Mouse (Mus musculus) layer of hippocampus, adult 18-20 months (tissue): ENCODE measurements around the gene Ednrb. TPM values are rescaled to one million over a fixed set of nuclear protein-coding genes. Genes with fewer than 3 reads are reported as not detected.

Experiments
- DNase-seq, 2 experiments: peaks; one replicate each; pipeline ENCODE4 v3.0.0; 2022; ENCODE audit warnings: low spot score in 2 of 2
- total RNA-seq, 2 experiments: library from RNA; stranded (reverse); gene quantifications; 2 replicates each; pipeline ENCODE4 v1.2.3; 2021

Gene Ednrb
- total RNA-seq, 2 experiments from 2014 or later = 32.0 to 36.1 TPM

DNA sequence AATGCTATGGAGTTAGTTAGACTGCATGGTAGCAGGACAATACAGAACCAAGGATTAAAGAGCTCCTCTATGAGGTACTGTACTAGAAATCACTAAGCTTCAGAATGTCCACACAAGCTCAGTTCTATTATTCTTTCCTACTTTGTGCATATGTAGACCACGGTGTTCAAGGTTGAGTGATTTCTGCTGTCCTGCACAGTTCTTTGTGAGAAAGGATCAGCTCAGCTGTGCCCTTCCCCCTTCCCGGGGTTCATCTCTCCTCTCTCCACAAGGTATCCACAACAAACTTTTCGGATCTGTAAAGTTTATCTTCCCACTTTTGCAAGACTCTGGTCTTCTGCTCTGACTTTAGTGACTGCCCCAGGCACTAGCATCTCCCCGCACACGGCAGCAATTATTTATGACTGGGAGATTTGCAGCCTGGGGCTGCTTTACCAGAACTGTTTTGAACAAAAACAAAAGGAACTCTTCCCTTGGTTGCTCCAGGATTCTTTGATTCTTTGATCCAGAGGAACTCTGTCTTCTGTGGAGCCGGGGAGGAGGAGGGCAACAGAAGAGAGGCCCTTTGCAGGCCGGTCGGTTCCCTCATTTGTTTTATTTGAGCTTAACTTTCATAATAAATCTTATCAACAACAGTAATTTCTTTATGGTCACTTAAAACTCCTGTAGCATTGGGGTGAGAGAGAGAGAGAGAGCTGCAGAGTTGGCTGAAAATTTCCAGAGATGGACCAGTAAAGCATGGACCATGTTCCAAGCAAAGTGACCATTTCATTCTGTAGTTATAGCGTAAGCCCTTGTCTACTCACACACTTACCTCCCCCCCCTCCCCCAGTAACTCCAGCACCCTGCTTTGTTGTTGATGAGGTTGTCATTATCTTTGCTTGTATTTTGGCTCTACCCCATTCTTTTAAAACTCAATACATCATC is 74.6 kb downstream of the Ednrb start:
- DNase-seq = no peak

DNA sequence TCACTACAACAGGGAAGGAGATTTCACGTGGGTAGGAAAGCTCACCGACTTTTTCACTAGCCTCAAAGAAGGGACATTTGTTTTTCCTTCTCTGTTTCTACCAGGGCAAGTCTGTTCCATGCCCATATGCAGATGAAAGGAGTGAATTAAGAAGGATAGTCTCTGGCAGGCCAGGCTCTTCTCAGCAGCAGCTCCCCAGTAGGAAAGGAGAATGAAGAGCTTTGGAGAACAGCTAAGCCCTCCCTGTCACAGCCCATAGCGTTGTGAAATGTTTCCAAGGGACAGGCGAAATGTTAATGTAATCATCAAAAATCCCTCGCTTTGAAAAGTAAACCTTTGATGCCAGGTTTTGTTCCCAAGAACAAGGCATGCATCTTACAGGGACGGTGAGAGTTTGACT is 76.7 kb downstream of the Ednrb start:
- no peak for DNase-seq

Other genes with a start within 250 kb of the Ednrb start
- 10 to 100 TPM; 58.8 to 62.7 TPM for gene Slain1, start 194.2 kb downstream of the Ednrb start, total RNA-seq